Mouse (Mus musculus): ENCODE data around the gene Zfp729a. TPM values are rescaled to one million over a fixed set of nuclear protein-coding genes. Genes with fewer than 3 reads are reported as not detected.

The Zfp729a gene
- polyA plus RNA-seq, 1 experiment from 2014 or later = 3.8 TPM

Other genes starting within 250 kb of the Zfp729a start
- gene Zfp429, start 238.0 kb downstream of the Zfp729a start, polyA plus RNA-seq (2016; fragmentation: Nextera tagmentation; extraction: Ambion mirVana) = 3.3 and 4.1 TPM in 2 replicates
- 1.1 TPM in 2 replicates for gene Zfp459, start 216.4 kb downstream of the Zfp729a start, polyA plus RNA-seq (2016; fragmentation: Nextera tagmentation; extraction: Ambion mirVana)
- 6.3 and 6.5 TPM in 2 replicates for gene Zfp874a, start 186.2 kb downstream of the Zfp729a start, polyA plus RNA-seq (2016; fragmentation: Nextera tagmentation; extraction: Ambion mirVana)
- 1.4 and 2.0 TPM in 2 replicates for gene Zfp874b, start 153.5 kb downstream of the Zfp729a start, polyA plus RNA-seq (2016; fragmentation: Nextera tagmentation; extraction: Ambion mirVana)
- 17.5 and 18.0 TPM in 2 replicates for gene Zfp58, start 137.2 kb downstream of the Zfp729a start, polyA plus RNA-seq (2016; fragmentation: Nextera tagmentation; extraction: Ambion mirVana)
- gene Gm26965, start 111.6 kb downstream of the Zfp729a start, polyA plus RNA-seq (2016; fragmentation: Nextera tagmentation; extraction: Ambion mirVana) = not detected in 2 replicates
- 28.3 and 29.7 TPM in 2 replicates for gene Zfp87, start 111.6 kb downstream of the Zfp729a start, polyA plus RNA-seq (2016; fragmentation: Nextera tagmentation; extraction: Ambion mirVana)
- gene Zfp748, start 84.0 kb downstream of the Zfp729a start, polyA plus RNA-seq (2016; fragmentation: Nextera tagmentation; extraction: Ambion mirVana) = 15.7 and 16.6 TPM in 2 replicates
- gene Zfp729b, start 28.1 kb downstream of the Zfp729a start, polyA plus RNA-seq (2016; fragmentation: Nextera tagmentation; extraction: Ambion mirVana) = 4.8 and 5.3 TPM in 2 replicates
- 0.49 TPM in 1 of 2 replicates, not detected in the other for gene Gm49345, start within 50 bp of the Zfp729a start, polyA plus RNA-seq (2016; fragmentation: Nextera tagmentation; extraction: Ambion mirVana)
- 13.5 and 13.8 TPM in 2 replicates for gene Zfp738, start 49.3 kb upstream of the Zfp729a start, polyA plus RNA-seq (2016; fragmentation: Nextera tagmentation; extraction: Ambion mirVana)
- gene Zfp65, start 91.4 kb upstream of the Zfp729a start, polyA plus RNA-seq (2016; fragmentation: Nextera tagmentation; extraction: Ambion mirVana) = 9.3 and 9.6 TPM in 2 replicates
- gene Zfp85, start 117.4 kb upstream of the Zfp729a start, polyA plus RNA-seq (2016; fragmentation: Nextera tagmentation; extraction: Ambion mirVana) = 5.4 and 5.8 TPM in 2 replicates
- gene Zfp493, start 141.9 kb upstream of the Zfp729a start, polyA plus RNA-seq (2016; fragmentation: Nextera tagmentation; extraction: Ambion mirVana) = 3.3 TPM in 2 replicates
- 9.1 and 10.2 TPM in 2 replicates for gene Zfp273, start 175.9 kb upstream of the Zfp729a start, polyA plus RNA-seq (2016; fragmentation: Nextera tagmentation; extraction: Ambion mirVana)
- gene Gm10037, start 193.3 kb upstream of the Zfp729a start, polyA plus RNA-seq (2016; fragmentation: Nextera tagmentation; extraction: Ambion mirVana) = 3.4 and 4.6 TPM in 2 replicates
- not detected in 2 replicates for gene BC048507, start 225.5 kb upstream of the Zfp729a start, polyA plus RNA-seq (2016; fragmentation: Nextera tagmentation; extraction: Ambion mirVana)

Measured in forebrain, embryonic 12.5 days (tissue).